Mouse (Mus musculus) urinary bladder, postnatal 14 days (tissue): Measurements from ENCODE around the gene Phf24.

Source experiments
- DNase-seq: peaks from one replicate; pipeline ENCODE4 v3.0.0; 2021; ENCODE audit warnings: low spot score

Gene Phf24

DNA sequence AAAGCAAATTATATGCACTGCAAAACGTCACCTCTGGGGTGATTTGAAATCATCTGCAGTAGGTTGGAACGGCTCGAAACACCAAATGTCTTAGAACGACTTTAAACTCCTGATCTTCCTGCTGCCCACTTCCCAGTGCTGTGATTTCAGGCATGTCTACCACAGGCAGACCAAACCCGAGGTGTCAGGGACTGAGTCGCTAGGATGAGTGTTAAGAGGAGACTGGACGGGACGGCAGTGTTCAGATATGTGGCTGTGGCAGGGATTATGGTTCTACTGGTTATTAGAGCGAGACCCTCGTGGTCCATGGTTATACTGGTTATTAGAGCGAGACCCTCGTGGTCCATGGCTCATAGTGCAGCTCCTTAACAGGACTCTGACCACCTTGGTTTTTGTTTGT, 1.1 kb upstream of the Phf24 start:
- no peak for DNase-seq

DNA sequence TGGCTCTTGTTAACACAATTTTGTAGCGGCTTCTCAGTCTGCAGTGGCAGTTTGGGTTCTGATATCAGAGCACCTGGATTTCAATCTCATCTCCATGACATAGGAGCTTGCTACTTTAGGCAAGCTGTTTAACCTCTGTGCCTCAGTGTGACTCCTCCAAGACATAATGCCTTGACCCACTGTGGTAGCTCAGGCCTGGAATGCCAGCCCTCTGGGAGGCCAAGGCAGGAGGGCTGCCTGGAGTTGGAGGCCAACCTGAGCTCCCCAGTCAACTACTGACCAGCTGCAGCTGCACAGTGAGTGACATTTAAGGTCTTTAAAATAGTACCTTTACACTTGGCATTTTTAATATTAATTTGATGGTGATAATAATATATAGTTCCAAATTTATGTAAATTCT, 494 bp upstream of the Phf24 start:
- DNase-seq: no peak

DNA sequence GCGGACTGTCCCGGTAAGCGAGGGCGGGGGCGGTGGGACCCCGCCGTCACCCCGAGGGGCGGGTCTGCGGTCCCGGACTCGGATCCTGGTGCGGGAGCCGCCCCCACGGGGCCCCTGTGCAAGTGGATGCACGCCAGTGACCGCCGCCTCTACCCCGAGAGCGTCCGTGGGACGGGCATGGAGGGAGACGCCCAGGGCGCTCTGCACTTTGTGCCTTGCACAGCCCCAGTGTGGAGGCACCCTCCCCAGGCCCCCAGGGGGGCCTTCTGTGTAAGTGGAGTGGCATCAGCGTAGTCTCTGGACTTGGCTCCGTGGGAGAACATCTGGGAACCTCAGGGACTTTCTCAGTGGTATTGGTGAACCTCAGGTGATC, 928 bp downstream of the Phf24 start:
- no peak for DNase-seq

DNA sequence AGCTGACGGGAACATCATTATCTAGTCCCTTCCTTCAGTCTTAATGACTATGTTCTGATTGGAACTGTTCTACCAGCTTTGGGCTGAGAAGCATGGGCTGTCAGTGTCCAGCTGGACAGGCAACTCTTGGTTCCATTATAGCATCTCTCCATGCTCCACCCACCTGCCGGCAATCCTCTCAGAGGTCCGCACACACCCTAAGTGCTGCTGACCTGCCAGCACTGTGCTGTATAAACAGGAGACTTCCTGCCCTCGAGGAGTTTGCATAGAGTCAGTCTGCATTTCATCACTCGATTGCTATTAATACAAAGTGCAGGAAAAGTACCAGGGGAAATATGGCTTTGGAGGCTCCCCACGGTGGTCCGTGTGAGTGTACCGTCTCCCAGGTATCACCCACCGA, 4.3 kb downstream of the Phf24 start:
- no peak for DNase-seq

DNA sequence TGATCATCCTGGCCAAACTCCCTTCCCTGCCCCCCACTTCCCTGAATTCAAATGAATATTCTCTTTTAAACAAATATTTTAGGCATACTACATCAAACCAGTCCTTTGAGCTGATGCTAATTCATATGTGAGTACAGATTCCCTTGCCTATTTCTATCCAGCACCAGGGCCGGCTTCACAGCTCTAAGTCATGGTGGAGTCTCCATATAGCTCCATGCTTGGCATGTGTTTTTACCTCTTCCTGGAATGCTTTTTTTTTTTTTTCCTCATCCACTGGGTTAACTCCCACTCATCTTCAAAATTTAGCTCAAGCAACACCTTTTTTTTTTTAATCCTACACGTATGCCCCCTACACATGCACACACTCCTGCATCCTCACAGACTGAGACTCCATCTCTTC, 5.1 kb downstream of the Phf24 start:
- DNase-seq: no peak

DNA sequence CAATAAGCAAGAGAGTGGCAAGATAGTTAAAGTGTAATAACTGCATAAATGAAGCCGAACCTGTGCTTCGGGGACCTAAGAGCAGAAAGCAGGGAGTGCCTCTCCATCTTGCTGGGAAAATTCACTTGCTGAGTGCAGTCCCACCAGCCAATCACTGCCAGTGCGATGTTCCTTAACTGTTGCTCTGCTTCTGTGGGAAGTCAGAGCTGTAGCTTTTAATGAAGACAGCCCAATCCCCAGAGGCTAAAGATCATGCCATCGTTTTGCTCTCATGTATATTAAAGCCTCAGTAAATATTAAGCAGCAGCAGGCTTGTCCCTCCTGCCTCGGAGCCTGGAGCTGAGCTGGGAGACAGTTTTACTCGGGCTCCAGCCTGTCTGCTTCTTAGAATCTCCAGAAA, 5.6 kb downstream of the Phf24 start:
- DNase-seq: no peak

DNA sequence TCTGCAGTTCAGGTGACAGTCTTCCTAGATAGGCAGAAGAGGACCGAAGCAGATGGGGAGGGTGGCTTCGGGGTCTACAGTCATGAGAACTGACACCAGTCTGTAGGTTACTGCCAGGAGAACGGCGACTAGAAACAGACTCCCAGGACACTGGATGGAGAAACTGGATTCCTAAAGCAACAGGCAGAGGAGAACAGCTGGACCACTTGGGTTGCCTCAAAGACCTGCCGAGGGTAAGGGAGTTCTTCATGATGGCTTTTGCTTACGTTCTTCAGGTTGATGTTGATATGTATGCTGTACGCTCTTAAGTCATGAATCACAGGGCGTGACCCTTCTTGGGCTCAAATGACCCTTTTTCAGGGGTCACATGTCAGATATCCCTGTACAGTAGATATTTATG, 6.0 kb downstream of the Phf24 start:
- no peak for DNase-seq

DNA sequence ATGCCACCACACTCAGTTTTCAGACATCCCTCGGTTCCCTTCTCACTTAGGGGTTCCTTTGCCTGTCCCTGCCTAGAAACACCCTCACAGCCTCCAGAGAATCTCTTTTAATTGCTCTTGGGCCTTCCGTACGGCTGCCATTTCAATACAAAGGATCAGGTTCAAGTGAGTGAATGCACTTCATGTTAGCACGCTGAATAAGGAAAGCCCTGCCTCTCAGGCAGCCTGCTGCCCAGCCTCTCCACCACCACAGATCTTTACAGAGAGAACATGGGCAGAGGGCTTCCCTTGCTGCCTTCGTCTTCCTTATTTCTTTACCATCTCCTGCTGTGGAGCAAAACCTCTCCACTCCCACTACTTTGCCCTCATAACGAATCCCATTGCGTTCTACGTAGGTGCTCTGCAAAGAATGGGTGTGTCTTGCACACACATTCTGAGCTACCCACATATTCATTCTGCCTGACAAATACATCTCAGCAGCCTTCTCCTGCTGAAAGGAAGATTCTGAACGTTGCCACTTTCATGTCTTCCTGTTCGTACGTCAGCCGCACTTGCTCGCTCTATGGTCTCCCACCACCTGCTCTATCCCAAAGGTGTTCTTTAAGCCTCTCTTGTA, 7.7 kb downstream of the Phf24 start:
- DNase-seq: no peak

DNA sequence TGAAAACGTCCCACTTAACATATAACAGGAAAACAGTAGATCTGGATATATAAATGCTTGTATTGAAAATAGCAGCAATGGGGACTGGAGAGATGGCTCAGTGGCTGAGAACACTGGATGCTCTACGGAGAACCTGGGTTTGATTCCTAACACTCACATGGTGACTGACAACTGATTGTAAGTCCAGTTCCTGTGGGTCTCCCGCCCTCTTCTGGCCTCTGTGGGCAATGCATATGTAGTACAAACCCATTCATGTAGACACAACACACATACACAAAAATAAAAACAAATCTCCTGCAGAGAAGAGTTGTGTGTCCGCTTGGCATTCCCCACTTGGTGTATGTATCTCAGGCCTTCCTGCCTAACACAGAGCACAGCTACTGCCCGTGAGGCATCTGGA, 11.7 kb downstream of the Phf24 start:
- DNase-seq: no peak

DNA sequence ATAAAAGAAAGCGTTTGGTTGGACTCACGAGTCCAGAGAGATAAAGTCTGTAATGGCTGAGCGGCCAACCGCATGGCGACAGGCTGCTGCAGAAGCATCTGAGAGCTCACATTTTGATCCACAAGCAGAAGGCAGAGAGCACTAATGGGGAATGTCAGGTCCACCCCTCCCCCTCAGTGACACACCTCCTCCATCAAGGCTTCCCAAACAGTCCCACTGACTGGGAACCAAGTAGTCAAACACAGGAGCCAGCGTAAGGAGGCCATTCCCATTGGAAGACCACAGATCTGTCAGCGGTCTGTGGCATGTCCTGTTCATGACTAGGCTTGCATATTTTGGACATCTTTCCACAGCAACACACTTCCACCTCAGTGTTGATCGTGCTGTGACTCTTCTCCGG, 12.5 kb downstream of the Phf24 start:
- no peak for DNase-seq

DNA sequence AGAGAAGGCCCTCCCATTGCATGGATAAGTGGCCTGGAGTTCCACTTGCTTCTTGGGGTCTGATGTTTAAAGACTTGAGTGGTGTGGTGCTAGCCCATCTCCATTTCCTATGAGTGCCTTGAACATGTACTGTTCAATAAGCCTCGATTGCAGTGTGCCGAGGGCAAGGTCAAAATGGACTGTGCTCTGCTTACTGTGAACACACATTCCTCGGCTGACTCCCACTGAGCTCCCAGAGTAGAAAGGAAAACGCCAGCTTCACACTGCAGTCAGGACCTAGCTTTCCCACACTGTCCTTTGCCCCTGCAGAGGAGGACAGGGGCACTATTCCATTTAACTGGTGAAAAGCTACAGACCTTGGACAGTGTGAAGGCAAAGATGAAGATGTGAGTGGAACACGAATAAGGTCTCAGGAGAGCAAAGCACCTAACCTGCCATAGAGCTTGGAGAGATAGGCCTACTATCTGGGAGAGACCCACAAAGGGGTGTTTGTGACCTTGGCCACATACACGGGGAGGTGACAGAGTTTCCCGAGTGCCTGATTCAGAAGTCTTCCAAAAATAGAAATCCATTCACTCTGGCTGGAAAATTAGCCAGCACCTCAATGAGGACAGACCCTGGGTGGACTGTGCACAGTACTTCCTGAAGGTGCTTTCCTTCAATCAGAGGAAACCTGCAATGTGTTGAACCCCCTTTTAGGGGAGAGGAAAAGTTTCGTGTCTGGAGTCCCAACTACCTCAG, 15.9 kb downstream of the Phf24 start:
- DNase-seq: no peak

DNA sequence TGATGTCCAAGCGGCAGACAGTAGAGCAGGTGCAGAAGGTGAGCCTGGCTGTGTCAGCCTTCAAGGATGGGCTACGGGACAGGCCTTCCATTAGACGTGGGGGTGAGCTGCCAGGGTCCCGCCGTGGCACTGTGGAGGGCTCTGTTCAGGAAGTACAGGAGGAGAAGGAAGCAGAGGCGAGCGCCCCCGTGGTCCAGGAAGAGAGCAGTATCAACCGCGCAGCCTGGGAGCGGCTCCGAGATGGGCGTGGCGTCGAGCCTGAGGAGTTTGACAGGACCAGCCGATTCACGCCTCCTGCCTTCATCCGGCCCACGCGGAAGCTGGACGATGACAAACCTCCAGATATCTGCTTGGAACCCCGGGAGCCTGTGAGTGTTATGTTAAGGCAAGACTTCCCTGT, 17.2 kb downstream of the Phf24 start:
- DNase-seq: peak; percentile 77

DNA sequence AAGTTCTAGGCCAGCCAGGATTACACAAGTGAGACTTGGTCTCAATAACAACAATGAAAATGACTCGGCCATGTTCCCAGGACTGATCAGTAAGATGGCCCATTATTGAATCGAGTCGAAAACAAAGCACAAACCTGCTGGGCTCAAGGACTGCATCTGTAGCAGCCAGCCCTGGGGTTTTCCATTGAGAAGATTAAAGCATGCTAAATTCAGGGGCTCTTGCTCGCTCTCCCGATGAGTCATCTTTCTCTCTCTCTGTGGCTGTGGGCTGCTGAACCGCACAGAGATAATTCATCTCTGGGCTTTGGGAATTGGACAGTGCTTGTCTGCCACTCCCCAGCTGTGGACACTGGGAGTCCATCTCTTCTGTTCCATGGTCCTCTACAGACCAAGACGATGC, 24.9 kb downstream of the Phf24 start:
- no peak for DNase-seq

DNA sequence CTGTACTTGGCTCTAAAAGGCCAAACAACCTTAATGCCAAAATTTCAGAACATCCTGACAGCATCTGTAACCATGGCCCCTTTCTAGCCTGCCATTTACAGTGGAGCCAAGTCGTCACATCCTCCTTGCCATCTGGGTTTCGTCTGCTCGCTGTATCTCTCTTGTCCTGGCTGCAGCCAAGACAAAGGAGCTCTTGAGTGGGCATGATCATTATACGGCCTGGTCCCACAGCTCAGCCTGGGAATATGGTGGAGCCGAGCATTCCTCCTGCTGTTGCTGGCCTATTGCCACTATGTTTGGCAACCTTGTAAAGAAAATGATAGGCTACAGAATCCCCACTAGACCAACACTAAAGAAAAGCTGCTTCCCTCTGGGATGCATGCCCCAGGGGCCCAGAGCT, 26.9 kb downstream of the Phf24 start:
- no peak for DNase-seq

DNA sequence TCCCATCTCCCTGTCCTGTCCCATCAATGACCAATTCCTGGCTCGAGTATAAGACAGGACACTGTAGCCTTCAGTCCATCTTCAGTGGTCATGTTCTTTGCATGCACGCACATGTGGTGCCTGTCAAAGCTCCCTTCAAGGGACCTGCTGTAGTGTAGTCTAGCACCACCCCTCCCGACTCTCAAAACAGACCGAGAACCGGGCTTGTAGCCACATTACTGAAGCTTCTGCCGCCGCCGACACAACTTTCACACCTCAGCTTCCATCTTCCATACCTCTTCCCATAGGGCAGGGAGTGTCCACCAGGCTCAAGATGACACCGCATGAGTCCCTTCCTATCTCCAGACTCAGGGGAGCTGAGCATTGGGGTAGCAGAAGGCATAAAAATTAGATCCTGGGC, 27.7 kb downstream of the Phf24 start:
- no peak for DNase-seq

DNA sequence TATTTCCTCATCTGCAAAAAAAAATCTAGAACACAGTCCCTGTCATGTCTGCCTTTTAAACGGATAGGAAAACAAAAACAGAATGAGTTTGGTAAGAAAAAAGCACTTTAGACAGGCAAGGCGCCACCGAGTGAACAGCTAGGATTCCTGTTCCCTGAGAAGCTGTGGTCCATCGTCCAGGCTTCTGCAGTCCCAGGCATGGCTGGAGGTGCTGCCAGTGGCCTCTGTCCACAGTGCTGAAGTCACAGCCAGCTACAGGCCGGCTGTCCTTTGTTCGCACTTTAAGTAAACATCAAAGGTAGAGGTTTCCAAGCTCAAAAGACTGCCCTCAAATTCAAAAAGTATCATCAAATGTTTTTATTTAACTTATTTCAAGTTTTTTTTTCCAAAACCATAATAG, 28.6 kb downstream of the Phf24 start:
- DNase-seq: peak; percentile 40

DNA sequence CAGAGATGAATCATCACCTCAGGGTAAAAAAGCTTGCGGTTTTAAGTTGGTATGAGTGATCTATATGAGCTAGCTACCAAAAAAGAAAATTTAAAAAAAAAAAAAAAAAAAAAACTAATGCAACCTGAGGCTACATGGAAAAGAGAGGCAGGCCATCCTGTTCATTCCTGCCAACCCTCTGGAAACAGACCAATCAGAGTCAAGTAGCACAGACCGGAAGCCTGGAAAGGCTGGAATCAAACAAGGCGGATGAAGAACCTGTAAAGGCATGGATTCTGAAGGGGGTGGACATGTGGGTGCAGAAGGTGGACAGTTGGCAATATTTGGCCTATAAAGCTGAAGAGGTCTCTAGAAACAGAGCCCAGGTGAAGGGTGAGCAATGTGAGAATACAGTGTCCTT, 29.0 kb downstream of the Phf24 start:
- DNase-seq: no peak

DNA sequence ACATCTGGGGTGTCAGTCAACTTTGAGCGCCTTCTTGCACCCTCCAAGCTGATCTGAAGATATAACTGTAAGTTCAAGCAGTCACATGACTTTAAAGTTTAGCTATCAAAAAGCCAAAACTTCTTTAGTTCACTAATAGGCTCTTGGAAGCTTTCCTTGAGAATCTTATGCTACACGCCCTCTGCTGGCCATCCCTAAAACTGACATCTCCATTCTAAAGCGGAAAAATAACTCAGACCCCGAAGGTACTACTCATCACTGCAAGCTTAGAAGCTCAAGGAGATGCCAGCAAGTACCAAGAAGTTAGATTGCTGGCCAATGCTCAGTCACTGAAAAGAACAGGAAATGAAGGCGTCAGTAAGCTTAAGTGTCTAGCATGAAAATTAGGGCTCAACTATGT, 29.5 kb downstream of the Phf24 start:
- peak; percentile 47 for DNase-seq

DNA sequence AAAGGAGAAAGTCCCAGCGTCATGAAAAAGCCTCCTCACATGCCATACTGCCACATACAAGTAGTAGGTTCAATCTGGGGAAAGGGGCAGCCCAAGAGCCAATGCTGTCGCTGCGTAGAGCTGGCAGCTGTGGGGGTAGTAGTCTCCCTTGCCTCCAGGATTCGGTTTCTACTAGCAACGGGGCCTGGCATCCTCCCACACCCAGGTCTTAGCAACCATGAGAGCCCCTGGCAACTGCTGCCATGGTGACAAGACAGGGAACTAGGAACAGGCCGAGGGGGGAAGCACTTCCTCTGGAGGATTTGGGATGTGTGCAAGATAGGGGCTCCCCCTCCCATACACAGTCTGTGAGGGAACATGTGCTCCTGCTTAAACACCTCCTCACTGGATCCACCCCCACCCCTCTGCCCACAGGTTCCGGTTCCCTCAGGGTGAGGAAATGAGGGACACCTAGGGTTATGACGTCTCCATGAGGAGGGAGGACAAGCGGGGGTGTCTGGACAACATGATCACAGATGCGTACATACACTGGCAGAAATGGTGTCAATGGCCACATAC, 30.4 kb downstream of the Phf24 start:
- no peak for DNase-seq

DNA sequence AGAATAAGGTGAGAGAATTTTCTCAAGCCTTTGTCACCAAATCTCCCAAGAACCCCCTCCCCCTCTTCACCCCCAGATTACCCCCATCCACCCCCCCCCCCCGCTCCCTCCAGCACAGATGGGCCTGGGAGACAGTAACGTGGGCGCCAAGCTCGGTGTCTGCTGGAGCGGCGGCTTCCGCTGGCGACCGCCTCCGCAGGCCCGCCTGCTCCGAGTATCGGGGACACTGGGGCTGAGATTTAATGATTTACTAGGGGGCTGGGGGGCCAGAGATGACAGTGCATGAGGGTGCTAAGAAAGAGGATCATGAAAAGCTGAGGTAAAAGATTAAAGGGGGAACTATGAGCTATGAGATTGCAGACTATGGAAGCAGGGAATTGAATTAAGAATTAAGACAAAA, 32.1 kb downstream of the Phf24 start:
- no peak for DNase-seq

DNA sequence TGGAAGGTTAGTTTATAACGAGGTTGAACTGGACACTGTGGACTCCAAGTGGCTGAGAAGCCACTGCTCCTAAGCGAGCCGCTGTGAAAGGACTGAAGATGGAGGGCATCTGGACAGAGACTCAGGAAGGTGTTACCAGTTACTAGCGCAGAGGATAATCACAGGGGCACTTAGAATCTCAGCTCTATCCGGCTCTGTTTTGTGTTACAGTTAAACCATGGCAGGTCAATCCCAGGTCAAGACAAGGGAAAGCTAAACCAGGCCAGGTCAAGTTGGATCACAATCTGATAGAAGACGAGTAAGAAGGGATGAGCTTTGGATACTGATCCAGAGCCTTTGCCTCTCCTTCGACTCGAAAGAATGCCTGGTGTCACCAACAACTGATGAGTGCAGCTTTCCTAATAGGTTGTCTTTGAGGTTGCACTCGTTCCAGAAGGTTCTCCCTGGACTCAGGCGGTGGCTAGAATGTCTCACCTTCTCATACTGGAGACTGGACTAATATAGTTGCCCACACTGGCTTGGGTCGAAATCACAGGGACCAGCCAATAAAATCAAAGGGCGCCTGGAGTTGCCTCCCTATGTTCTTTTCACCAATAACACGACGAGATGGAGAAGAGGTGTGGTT, 32.7 kb downstream of the Phf24 start:
- no peak for DNase-seq

DNA sequence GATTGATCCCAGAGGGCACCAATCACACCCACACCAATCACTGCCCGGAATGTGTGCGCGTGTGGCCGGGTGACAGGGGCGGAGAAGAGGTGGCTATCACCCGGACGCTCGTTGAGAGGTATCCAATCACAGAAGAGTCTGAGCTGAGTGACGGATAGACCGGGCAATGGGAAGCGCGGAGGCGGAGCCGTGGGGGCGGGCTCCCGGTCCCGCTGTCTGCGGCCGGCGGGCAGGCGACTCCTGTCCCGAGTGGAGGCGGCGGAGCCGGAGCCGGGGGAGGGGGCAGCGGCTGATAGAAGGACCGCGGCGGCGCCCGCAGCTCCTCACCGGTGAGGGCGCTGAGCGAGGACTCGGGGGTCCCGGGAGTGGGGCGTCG, 33.2 kb downstream of the Phf24 start, which contains the start of gene Dnajb5:
TSS of gene Dnajb5 (plus strand) at position 139 of the 376 bp plus-strand sequence.
- peak; percentile 96 for DNase-seq

DNA sequence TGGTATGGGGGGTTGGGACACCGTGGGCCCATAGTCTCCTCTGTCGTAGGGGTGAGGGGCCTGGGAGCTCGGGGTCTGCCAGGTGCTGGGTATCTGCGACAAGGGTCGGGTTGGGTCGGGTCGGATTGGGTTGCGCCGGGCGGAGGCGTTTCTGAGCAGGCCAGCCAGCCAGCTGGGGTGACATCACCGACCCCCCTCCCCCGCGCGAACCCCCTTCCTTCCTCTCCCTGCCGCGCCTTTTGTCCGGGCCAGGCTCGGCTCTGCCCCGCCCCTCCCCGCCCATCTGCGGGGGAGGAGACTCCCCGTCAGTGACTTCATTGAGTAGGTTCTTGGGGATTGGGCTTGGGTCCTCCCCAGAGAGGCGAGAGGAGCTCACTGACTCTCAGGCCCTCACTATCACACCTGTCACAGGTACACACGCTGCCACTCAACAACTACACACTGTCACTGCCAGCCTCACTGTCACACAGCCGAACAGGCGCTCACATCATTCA, 33.7 kb downstream of the Phf24 start:
- peak; percentile 87 for DNase-seq
